Mouse (Mus musculus) MEL (cell line): ENCODE measurements around the gene Ppp1cc. TPM values are rescaled to one million over a fixed set of nuclear protein-coding genes. Genes with fewer than 3 reads are reported as not detected.

Experiments
- DNase-seq: peaks from one replicate; pipeline ENCODE4 v3.0.0; 2011; ENCODE audit warnings: low read depth, low spot score
- H3K27ac ChIP-seq: 2 replicates; pipeline ENCODE4 v1.5.1; 2012; ENCODE audit warnings: low read depth, mild to moderate bottlenecking, control low read depth, low read length, moderate library complexity; ENCODE audit not compliant: control insufficient read depth
- H3K27me3 ChIP-seq, 2 experiments: fragments of 150-350 bp in 1 of 2; sonication (generic) in 1 of 2; 2 replicates each; pipeline ENCODE4 v1.6.1; 2012; ENCODE audit warnings: low read length in 2 of 2, mild to moderate bottlenecking in 2 of 2, improper control_type of control experiment in 1 of 2, moderate library complexity in 1 of 2; ENCODE audit not compliant: insufficient read depth in 2 of 2, control insufficient read depth in 1 of 2
- H3K36me3 ChIP-seq, 2 experiments: 2 replicates each; pipeline ENCODE4 v1.6.1; 2012 to 2014; ENCODE audit warnings: low read length in 2 of 2, improper control_type of control experiment in 1 of 2, inconsistent platforms in 1 of 2, mild to moderate bottlenecking in 1 of 2; ENCODE audit not compliant: insufficient read depth in 2 of 2, control insufficient read depth in 1 of 2
- H3K4me1 ChIP-seq, 2 experiments: fragments of 150-350 bp in 1 of 2; sonication (generic) in 1 of 2; 2 replicates each; pipeline ENCODE4 v1.6.1; 2012; ENCODE audit warnings: low read length in 2 of 2, improper control_type of control experiment in 1 of 2, mild to moderate bottlenecking in 1 of 2; ENCODE audit not compliant: insufficient read depth in 2 of 2, control insufficient read depth in 1 of 2
- H3K4me3 ChIP-seq, 2 experiments: fragments of 150-350 bp in 1 of 2; sonication (generic) in 1 of 2; 2 replicates each; pipeline ENCODE4 v1.5.1; 2012; ENCODE audit warnings: low read depth in 2 of 2, low read length in 2 of 2, mild to moderate bottlenecking in 2 of 2, moderate library complexity in 2 of 2, control low read depth in 1 of 2, improper control_type of control experiment in 1 of 2; ENCODE audit not compliant: control insufficient read depth in 1 of 2, insufficient read depth in 1 of 2
- H3K79me2 ChIP-seq: 2 replicates; pipeline ENCODE4 v1.6.1; 2012; ENCODE audit warnings: mild to moderate bottlenecking, low read length, moderate library complexity; ENCODE audit not compliant: control insufficient read depth, poor library complexity, insufficient read depth
- H3K9ac ChIP-seq: 2 replicates; pipeline ENCODE4 v1.6.1; 2012; ENCODE audit warnings: low read depth, mild to moderate bottlenecking, control low read depth, low read length, moderate library complexity; ENCODE audit not compliant: control insufficient read depth, poor library complexity, severe bottlenecking
- H3K9me3 ChIP-seq: fragments of 150-350 bp; sonication (generic); replicated peaks from 2 replicates; pipeline ENCODE4 v1.6.1; 2012; ENCODE audit warnings: mild to moderate bottlenecking, low read length, improper control_type of control experiment, moderate library complexity; ENCODE audit not compliant: insufficient read depth
- BHLHE40 ChIP-seq: IDR thresholded peaks from 2 replicates; pipeline ENCODE4 v1.6.1; 2012; ENCODE audit warnings: low read depth, mild to moderate bottlenecking, inconsistent platforms, low read length, improper control_type of control experiment, borderline replicate concordance
- CHD1 ChIP-seq: IDR thresholded peaks from 2 replicates; pipeline ENCODE4 v1.6.1; 2012; ENCODE audit warnings: low read depth, mild to moderate bottlenecking, inconsistent platforms, low read length, improper control_type of control experiment
- CHD2 ChIP-seq: IDR thresholded peaks from 2 replicates; pipeline ENCODE4 v1.6.1; 2011; ENCODE audit warnings: low read length, improper control_type of control experiment
- CTCF ChIP-seq, 3 experiments: IDR thresholded peaks in 2 of 3; conservative IDR thresholded peaks in 1 of 3; 2 replicates each; pipeline ENCODE4 v1.5.1; 2011 to 2012; ENCODE audit warnings: low read length in 3 of 3, low read depth in 2 of 3, mild to moderate bottlenecking in 2 of 3, improper control_type of control experiment in 1 of 3, inconsistent platforms in 1 of 3, mixed read lengths in 1 of 3, moderate library complexity in 1 of 3; ENCODE audit not compliant: control insufficient read depth in 1 of 3, insufficient read depth in 1 of 3, poor library complexity in 1 of 3, severe bottlenecking in 1 of 3
- E2F4 ChIP-seq: IDR thresholded peaks from 2 replicates; pipeline ENCODE4 v1.6.1; 2011; ENCODE audit warnings: low read depth, low read length, improper control_type of control experiment, borderline replicate concordance
- ELF1 ChIP-seq: IDR thresholded peaks from 2 replicates; pipeline ENCODE4 v1.6.1; 2014; ENCODE audit warnings: low read depth, mild to moderate bottlenecking, inconsistent platforms, low read length, improper control_type of control experiment, moderate library complexity
- EP300 ChIP-seq, 2 experiments: IDR thresholded peaks; 2 replicates each; pipeline ENCODE4 v1.6.1; 2011; ENCODE audit warnings: improper control_type of control experiment in 2 of 2, low read length in 2 of 2, low read depth in 1 of 2, mild to moderate bottlenecking in 1 of 2
- ETS1 ChIP-seq: IDR thresholded peaks from 2 replicates; pipeline ENCODE4 v1.6.1; 2012; ENCODE audit warnings: low read depth, mild to moderate bottlenecking, inconsistent platforms, low read length, improper control_type of control experiment, moderate library complexity
- GABPA ChIP-seq: IDR thresholded peaks from 2 replicates; pipeline ENCODE4 v1.6.1; 2012; ENCODE audit warnings: low read depth, mild to moderate bottlenecking, inconsistent platforms, low read length, improper control_type of control experiment, moderate library complexity
- GATA1 ChIP-seq: IDR thresholded peaks from 2 replicates; pipeline ENCODE4 v1.6.1; 2011; ENCODE audit warnings: low read depth, low read length, improper control_type of control experiment
- HCFC1 ChIP-seq: IDR thresholded peaks from 2 replicates; pipeline ENCODE4 v1.6.1; 2012; ENCODE audit warnings: low read depth, mild to moderate bottlenecking, inconsistent platforms, low read length, improper control_type of control experiment, moderate library complexity
- JUND ChIP-seq: IDR thresholded peaks from 2 replicates; pipeline ENCODE4 v1.6.1; 2011; ENCODE audit warnings: low read depth, mild to moderate bottlenecking, improper control_type of control experiment, low read length
- MAFK ChIP-seq: IDR thresholded peaks from 2 replicates; pipeline ENCODE4 v1.6.1; 2011; ENCODE audit warnings: low read depth, mild to moderate bottlenecking, low read length, improper control_type of control experiment, borderline replicate concordance
- MAX ChIP-seq: IDR thresholded peaks from 2 replicates; pipeline ENCODE4 v1.6.1; 2011; ENCODE audit warnings: low read length, improper control_type of control experiment
- MAZ ChIP-seq: IDR thresholded peaks from 2 replicates; pipeline ENCODE4 v1.6.1; 2012; ENCODE audit warnings: low read depth, mild to moderate bottlenecking, inconsistent platforms, low read length, improper control_type of control experiment
- MEF2A ChIP-seq: IDR thresholded peaks from 2 replicates; pipeline ENCODE4 v1.6.1; 2014; ENCODE audit warnings: low read depth, mild to moderate bottlenecking, inconsistent platforms, low read length, improper control_type of control experiment; ENCODE audit not compliant: poor library complexity, insufficient replicate concordance, severe bottlenecking; ENCODE audit errors: extremely low read depth
- MXI1 ChIP-seq: IDR thresholded peaks from 2 replicates; pipeline ENCODE4 v1.6.1; 2011; ENCODE audit warnings: mild to moderate bottlenecking, low read depth, low read length, improper control_type of control experiment
- MYB ChIP-seq: IDR thresholded peaks from 2 replicates; pipeline ENCODE4 v1.6.1; 2011; ENCODE audit warnings: mild to moderate bottlenecking, low read depth, low read length, improper control_type of control experiment
- MYC ChIP-seq: IDR thresholded peaks from 2 replicates; pipeline ENCODE4 v1.6.1; 2011; ENCODE audit warnings: low read depth, mild to moderate bottlenecking, low read length, improper control_type of control experiment, moderate library complexity
- NELFE ChIP-seq: IDR thresholded peaks from 2 replicates; pipeline ENCODE4 v1.6.1; 2011; ENCODE audit warnings: low read depth, low read length, improper control_type of control experiment
- POLR2AphosphoS2 ChIP-seq: IDR thresholded peaks from 2 replicates; pipeline ENCODE4 v1.6.1; 2011; ENCODE audit warnings: low read length, improper control_type of control experiment
- POLR2AphosphoS5 ChIP-seq: IDR thresholded peaks from 2 replicates; pipeline ENCODE4 v1.6.1; 2012; ENCODE audit warnings: low read depth, borderline replicate concordance, mild to moderate bottlenecking, inconsistent platforms, low read length, moderate library complexity, mixed read lengths
- RAD21 ChIP-seq: IDR thresholded peaks from 2 replicates; pipeline ENCODE4 v1.6.1; 2011; ENCODE audit warnings: mild to moderate bottlenecking, low read depth, low read length, improper control_type of control experiment
- RCOR1 ChIP-seq: IDR thresholded peaks from 2 replicates; pipeline ENCODE4 v1.6.1; 2012; ENCODE audit warnings: low read depth, mild to moderate bottlenecking, inconsistent platforms, low read length, improper control_type of control experiment
- SIN3A ChIP-seq: IDR thresholded peaks from 2 replicates; pipeline ENCODE4 v1.6.1; 2012; ENCODE audit warnings: low read length, improper control_type of control experiment, inconsistent platforms
- SMC3 ChIP-seq: IDR thresholded peaks from 2 replicates; pipeline ENCODE4 v1.6.1; 2011; ENCODE audit warnings: low read depth, low read length, improper control_type of control experiment
- TAL1 ChIP-seq: IDR thresholded peaks from 2 replicates; pipeline ENCODE4 v1.6.1; 2012; ENCODE audit warnings: mild to moderate bottlenecking, inconsistent platforms, low read length, moderate library complexity, mixed read lengths
- TBP ChIP-seq: IDR thresholded peaks from 2 replicates; pipeline ENCODE4 v1.8.0; 2011; ENCODE audit warnings: low read depth, low read length, improper control_type of control experiment
- TCF12 ChIP-seq: IDR thresholded peaks from 2 replicates; pipeline ENCODE4 v1.6.1; 2014; ENCODE audit warnings: low read depth, mild to moderate bottlenecking, inconsistent platforms, low read length, improper control_type of control experiment, moderate library complexity
- UBTF ChIP-seq: IDR thresholded peaks from 2 replicates; pipeline ENCODE4 v1.6.1; 2012; ENCODE audit warnings: low read depth, mild to moderate bottlenecking, inconsistent platforms, low read length, improper control_type of control experiment, moderate library complexity, borderline replicate concordance; ENCODE audit not compliant: insufficient read depth
- USF1 ChIP-seq: IDR thresholded peaks from 2 replicates; pipeline ENCODE4 v1.6.1; 2014; ENCODE audit warnings: low read depth, mild to moderate bottlenecking, inconsistent platforms, low read length, improper control_type of control experiment, moderate library complexity
- USF2 ChIP-seq, 2 experiments: IDR thresholded peaks; 2 replicates each; pipeline ENCODE4 v1.6.1; 2011 to 2012; ENCODE audit warnings: improper control_type of control experiment in 2 of 2, low read length in 2 of 2, borderline replicate concordance in 1 of 2, inconsistent platforms in 1 of 2, low read depth in 1 of 2, mild to moderate bottlenecking in 1 of 2; ENCODE audit not compliant: insufficient read depth in 1 of 2
- ZC3H11A ChIP-seq: IDR thresholded peaks from 2 replicates; pipeline ENCODE4 v1.6.1; 2012; ENCODE audit warnings: low read depth, mild to moderate bottlenecking, inconsistent platforms, low read length, improper control_type of control experiment
- ZMIZ1 ChIP-seq: IDR thresholded peaks from 2 replicates; pipeline ENCODE4 v1.6.1; 2012; ENCODE audit warnings: low read depth, mild to moderate bottlenecking, inconsistent platforms, low read length, improper control_type of control experiment, moderate library complexity
- polyA plus RNA-seq, 2 experiments: library from polyadenylated mRNA; stranded (reverse) in 1 of 2; unstranded in 1 of 2; fragments of >175 nt in 1 of 2; fragments of >200 nt in 1 of 2; gene quantifications; 2 replicates each; pipeline versions ENCODE4 v1.2.1 to v1.2.4; 2012; ENCODE audit warnings: low replicate concordance in 2 of 2, low read depth in 1 of 2; ENCODE audit not compliant: insufficient read length in 2 of 2, insufficient read depth in 1 of 2, missing spikeins in 1 of 2
- total RNA-seq: library from RNA; depleted of rRNA; stranded (reverse); fragments of 300-350 nt; gene quantifications from 2 replicates; pipeline ENCODE4 v1.2.3, GENCODE M21; 2012

Gene Ppp1cc
- total and polyA plus RNA-seq, 3 experiments, result 305 to 420 TPM; not detected in 1

GRCm38 (mm10) chr5:122131076-122132051 is 26.7 kb upstream of the Ppp1cc start:
- Histone ChIP-seq H3K4me3 (peak overlapping the region; percentile 68 to 71), H3K4me1 (peaks cover 19 to 45% of the 10 kb centered on the region in 2 experiments), H3K27me3 (no peaks in the 10 kb centered on the region), H3K9me3 (no peaks in the 10 kb centered on the region), H3K79me2 (no peaks in the 10 kb centered on the region; the same call in 1 of the 2 replicates), H3K9ac (peak overlapping the region; percentile 87), H3K36me3 (peaks cover 0 to 27% of the 10 kb centered on the region in 2 experiments; a peak in 2 of 4 replicates), H3K27ac (peak overlapping the region; percentile 97)
- DNase-seq, result peak; percentile 92
- TF ChIP-seq NELFE (peak; percentile 41), SMC3 (peak; percentile 71), ZMIZ1 (peak; percentile 65), MEF2A (no peak), TBP (peak; percentile 84), MAX (no peak; the same call in 1 of the 2 replicates), E2F4 (no peak), TCF12 (peak; percentile 51; the same call in 1 of the 2 replicates), MXI1 (peak; percentile 62), ZC3H11A (peak; percentile 34; the same call in 1 of the 2 replicates), MAFK (no peak), CHD2 (no peak), ELF1 (peak; percentile 85), ETS1 (peak; percentile 54), JUND (peak; percentile 33; the same call in 1 of the 2 replicates), CHD1 (0 out of 2 replicates have a peak, but pooled peaks have one; percentile 78), BHLHE40 (no peak; the same call in 1 of the 2 replicates), USF2 (IDR thresholded peaks at IDR 0.05; ENCODE audit: borderline replicate concordance in 1 of 2, insufficient read depth in 1 of 2, low read depth in 1 of 2, low read length in 2 of 2) (no peak), MYB (peak; percentile 69), MYC (peak; percentile 47; the same call in 1 of the 2 replicates), RCOR1 (peak; percentile 47; the same call in 1 of the 2 replicates), GABPA (no peak), UBTF (0 out of 2 replicates have a peak, but pooled peaks have one; percentile 20), SIN3A (peak; percentile 92), MAZ (0 out of 2 replicates have a peak, but pooled peaks have one; percentile 48), POLR2AphosphoS5 (no peak), USF1 (no peak), GATA1 (0 out of 2 replicates have a peak, but pooled peaks have one; percentile 4), TAL1 (no peak), HCFC1 (peak; percentile 59; the same call in 1 of the 2 replicates), POLR2AphosphoS2 (peak; percentile 78), RAD21 (peak; percentile 36), CTCF (IDR thresholded peaks at IDR 0.05 in 2 of 3, conservative IDR thresholded peaks at IDR 0.05 in 1 of 3; ENCODE audit: control insufficient read depth in 1 of 3, insufficient read depth in 1 of 3, low read depth in 2 of 3, low read length in 3 of 3, poor library complexity in 1 of 3, severe bottlenecking in 1 of 3) (peak; percentile 78 to 93 (median 83)), EP300 (IDR thresholded peaks at IDR 0.05; ENCODE audit: low read depth in 1 of 2, low read length in 2 of 2) (peak; percentile 31 to 39)
